Mouse (Mus musculus): ENCODE data around the gene Vmn1r192.

DNA sequence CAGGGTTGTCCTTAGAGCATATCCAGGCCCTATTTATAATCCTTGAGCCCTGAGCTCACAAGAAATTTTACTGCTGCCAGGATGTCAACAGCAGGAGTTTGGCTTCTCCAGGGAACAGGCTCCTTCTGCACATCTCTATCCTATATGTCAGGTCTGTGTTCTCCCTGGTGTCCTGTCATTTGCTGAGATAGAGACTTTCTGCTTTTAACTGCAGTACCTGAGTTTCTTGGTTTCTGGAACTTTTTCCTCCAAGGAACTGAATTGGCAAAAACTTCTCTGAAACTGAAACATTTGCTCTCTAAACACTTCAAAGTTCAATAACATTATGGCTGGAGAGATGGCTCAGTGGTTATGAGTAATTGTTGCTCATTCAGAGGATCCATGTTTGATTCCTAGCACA lies at the start of gene Vmn1r192:
- TF ChIP-seq POLR2A (IDR thresholded peaks at IDR 0.05; ENCODE audit: borderline replicate concordance, control insufficient read depth, low read depth, low read length) (no peak), CTCF (IDR thresholded peaks at IDR 0.05; ENCODE audit: control insufficient read depth, insufficient read depth, low read length) (no peak)

Measured in bone marrow, adult 2 months (tissue).